Mouse (Mus musculus) lung, postnatal 0 days (tissue): ENCODE measurements around the gene Catsper4. TPM values are rescaled to one million over a fixed set of nuclear protein-coding genes. Genes with fewer than 3 reads are reported as not detected.

ENCODE experiments used
- ATAC-seq: fragments of 200-750 bp; cut with Nextera tagmentation; 2 replicates; pipeline ENCODE4 v1.8.0; 2017; ENCODE audit warnings: moderate library complexity
- DNase-seq: peaks from one replicate; pipeline ENCODE4 v3.0.0-alpha.2; 2016; ENCODE audit warnings: low spot score
- H3K27ac ChIP-seq: fragments of 300-500 bp; sonication (generic); 2 replicates; pipeline ENCODE4 v1.5.1; 2014; ENCODE audit warnings: antibody characterized with exemption, mild to moderate bottlenecking, low read length, mixed read lengths
- H3K27me3 ChIP-seq: fragments of 300-500 bp; sonication (generic); replicated peaks from 2 replicates; pipeline ENCODE4 v1.6.1; 2014; ENCODE audit warnings: low read length, mixed read lengths; ENCODE audit not compliant: insufficient read depth
- H3K36me3 ChIP-seq: fragments of 300-500 bp; sonication (generic); 2 replicates; pipeline ENCODE4 v1.6.1; 2014; ENCODE audit warnings: low read length, mixed read lengths; ENCODE audit not compliant: insufficient read depth
- H3K4me1 ChIP-seq: fragments of 300-500 bp; sonication (generic); 2 replicates; pipeline ENCODE4 v1.6.1; 2014; ENCODE audit warnings: antibody characterized with exemption, low read depth, low read length, mixed read lengths; ENCODE audit not compliant: insufficient read depth
- H3K4me2 ChIP-seq: fragments of 300-500 bp; sonication (generic); replicated peaks from 2 replicates; pipeline ENCODE4 v1.6.1; 2014; ENCODE audit warnings: low read depth, mild to moderate bottlenecking, low read length, moderate library complexity, mixed read lengths
- H3K4me3 ChIP-seq: fragments of 300-500 bp; sonication (generic); 2 replicates; pipeline ENCODE4 v1.5.1; 2014; ENCODE audit warnings: low read depth, low read length
- H3K9ac ChIP-seq: fragments of 300-500 bp; sonication (generic); replicated peaks from 2 replicates; pipeline ENCODE4 v1.6.1; 2014; ENCODE audit warnings: low read depth, mild to moderate bottlenecking
- H3K9me3 ChIP-seq: fragments of 300-500 bp; sonication (generic); 2 replicates; pipeline ENCODE4 v1.6.1; 2016; ENCODE audit warnings: low read length, mixed read lengths
- CTCF ChIP-seq: IDR thresholded peaks from 2 replicates; pipeline ENCODE4 v1.5.1; 2016; ENCODE audit warnings: antibody characterized with exemption, mild to moderate bottlenecking
- EP300 ChIP-seq: IDR thresholded peaks from 2 replicates; pipeline ENCODE4 v1.6.1; 2016; ENCODE audit warnings: antibody characterized with exemption, mild to moderate bottlenecking, control low read depth
- WGBS: fragments of 180-500 bp; shearing (Covaris S2); extraction: QIAGEN DNeasy Blood & Tissue Kit; methylation state at CpG from one replicate; pipeline ENCODE4 v1.1.7; 2014; 5-methylcytosine and 5-hydroxymethylcytosine counted together
- polyA plus RNA-seq: library from polyadenylated mRNA; unstranded; fragments of >200 nt; fragmentation: Nextera tagmentation; extraction: Ambion mirVana; gene quantifications from 2 replicates; pipeline ENCODE4 v1.2.1, GENCODE M21; 2015

Gene Catsper4
- polyA plus RNA-seq, 1 experiment from 2014 or later = 0.25 TPM

DNA sequence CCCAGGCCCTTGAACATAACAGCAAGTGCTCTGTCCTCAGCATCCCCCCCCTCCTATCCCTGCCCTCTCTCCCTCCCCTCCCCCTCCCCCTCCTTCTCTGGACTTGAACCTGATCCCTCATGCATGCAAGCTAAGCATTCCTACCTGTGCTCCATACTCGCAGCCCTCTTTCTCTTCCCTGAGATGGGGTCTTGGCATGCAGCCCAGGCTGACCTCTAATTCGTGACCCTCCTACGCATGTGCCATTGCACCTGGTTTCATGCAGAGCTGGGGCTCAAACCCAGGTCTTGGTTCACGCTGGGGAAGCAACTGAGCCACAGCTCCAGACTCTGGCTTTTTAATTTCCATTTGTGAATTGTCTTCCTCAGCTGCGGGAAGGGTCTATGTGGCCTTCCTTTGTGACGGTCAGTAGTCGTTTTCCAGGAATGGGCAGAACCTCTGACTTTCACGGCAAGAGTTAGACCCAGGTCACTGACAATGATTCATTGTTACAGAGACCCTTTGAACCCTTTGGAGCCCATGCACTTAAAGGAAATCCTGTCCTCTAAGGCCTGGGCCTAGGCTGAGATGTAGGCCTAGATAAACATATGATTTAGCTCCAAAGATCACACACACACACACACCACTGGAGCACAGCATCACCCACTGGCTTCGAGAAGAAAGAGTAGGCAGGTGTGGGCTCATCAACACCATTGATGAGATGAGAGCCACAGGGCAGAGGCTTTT lies 38.8 kb upstream of the Catsper4 start:
- H3K4me3 ChIP-seq = no peak overlapping the region
- H3K9ac ChIP-seq = no peak overlapping the region
- peak; percentile 56; the same call in 1 of the 2 replicates for TF ChIP-seq EP300
- peak; percentile 10; the same call in 1 of the 2 replicates for TF ChIP-seq CTCF
- H3K27me3 ChIP-seq = no peaks in the 10 kb centered on the region
- no peak overlapping the region for H3K27ac ChIP-seq
- 38% methylated on average over 9 of the region's 9 CpGs for WGBS
- no peaks in the 10 kb centered on the region for H3K4me1 ChIP-seq
- no peak for DNase-seq
- no peak overlapping the region for H3K4me2 ChIP-seq
- H3K36me3 ChIP-seq = no peaks in the 10 kb centered on the region
- H3K9me3 ChIP-seq = no peaks in the 10 kb centered on the region
- peak; percentile 52 for ATAC-seq

GRCm38 (mm10) chr4:134263191-134263590 lies 36.0 kb upstream of the Catsper4 start:
- Histone ChIP-seq H3K9ac (no peak overlapping the region), H3K9me3 (no peaks in the 10 kb centered on the region), H3K27me3 (no peaks in the 10 kb centered on the region), H3K36me3 (no peaks in the 10 kb centered on the region), H3K4me2 (no peak overlapping the region), H3K27ac (no peak overlapping the region), H3K4me3 (no peak overlapping the region), H3K4me1 (no peaks in the 10 kb centered on the region; the same call in 1 of the 2 replicates)
- ATAC-seq (peak; percentile 25; the same call in 1 of the 2 replicates), DNase-seq (peak; percentile 77)
- WGBS = 29% methylated on average over 6 of the region's 6 CpGs
- TF ChIP-seq CTCF = peak; percentile 88
- no peak for TF ChIP-seq EP300

DNA sequence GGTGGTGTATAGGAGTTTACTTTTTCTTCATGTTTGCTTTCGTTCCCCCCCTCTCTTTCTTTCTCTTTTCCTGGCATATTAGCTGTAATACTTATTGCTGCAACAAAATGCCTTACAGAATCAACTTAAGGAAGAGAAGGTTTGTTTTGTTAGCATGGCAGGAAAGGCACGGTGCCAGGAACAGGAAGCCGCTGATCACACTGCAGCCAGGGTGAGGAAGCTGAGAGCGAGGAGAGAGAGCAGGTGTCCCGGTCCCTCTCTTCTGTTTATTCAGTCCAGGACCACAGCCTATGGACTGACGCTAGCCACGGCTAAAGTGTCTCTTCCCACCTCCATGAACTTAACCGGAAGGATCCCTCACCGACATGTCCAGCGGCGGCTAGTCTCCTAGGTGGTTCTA lies 31.2 kb upstream of the Catsper4 start:
- Histone ChIP-seq H3K4me3 (no peak overlapping the region), H3K36me3 (no peaks in the 10 kb centered on the region), H3K27ac (no peak overlapping the region), H3K4me2 (no peak overlapping the region), H3K27me3 (peaks cover under 1% of the 10 kb centered on the region; the same call in 1 of the 2 replicates), H3K9ac (no peak overlapping the region), H3K4me1 (peaks cover 6% of the 10 kb centered on the region), H3K9me3 (no peaks in the 10 kb centered on the region)
- ATAC-seq (0 out of 2 replicates have a peak, but pooled peaks have one; percentile 19), DNase-seq (peak; percentile 51)
- WGBS = 32% methylated on average over 11 of the region's 11 CpGs
- TF ChIP-seq EP300 = no peak
- no peak for TF ChIP-seq CTCF

DNA sequence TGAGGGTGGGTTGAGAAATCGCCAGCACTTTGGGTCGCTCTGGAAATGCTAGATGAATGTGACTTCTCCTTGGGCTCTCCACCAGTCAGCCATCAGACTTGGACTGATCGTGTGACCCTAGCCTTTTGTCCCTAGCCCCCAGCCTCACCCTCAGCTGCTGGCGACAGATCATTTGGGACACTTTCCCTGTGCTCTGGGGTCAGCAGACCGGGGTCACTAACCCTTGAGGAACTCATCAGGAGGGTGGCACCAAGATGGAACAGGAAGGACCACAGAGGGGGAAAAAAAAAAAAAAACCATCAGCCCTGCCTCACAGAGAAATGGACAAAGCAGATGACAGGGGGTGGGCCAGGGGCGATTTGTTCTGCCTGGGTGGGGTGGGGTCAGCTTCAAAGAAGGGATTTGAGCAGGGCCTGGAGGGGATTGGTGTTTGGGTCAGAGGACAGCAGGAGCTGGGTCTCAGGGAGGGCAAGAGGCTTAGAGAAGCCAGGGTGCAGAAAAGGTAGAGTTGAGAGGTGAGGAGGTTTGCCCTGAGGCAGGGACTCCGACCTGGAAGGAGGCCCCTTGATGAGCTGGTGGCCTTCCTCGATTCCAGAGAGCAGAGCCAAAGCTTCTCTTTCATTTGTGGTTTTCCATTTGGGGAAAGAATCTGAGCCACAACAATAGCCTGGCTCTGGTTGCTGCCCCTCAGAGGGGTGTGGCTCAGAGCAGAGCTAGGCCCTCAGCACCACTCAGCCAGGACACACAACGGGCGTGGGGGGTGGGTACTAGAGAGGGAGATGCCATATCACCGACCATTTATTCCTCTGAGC lies 30.2 kb upstream of the Catsper4 start:
- H3K9me3 ChIP-seq = no peaks in the 10 kb centered on the region
- TF ChIP-seq CTCF = no peak
- TF ChIP-seq EP300 = no peak
- DNase-seq (no peak), ATAC-seq (peak; percentile 29; the same call in 1 of the 2 replicates)
- no peaks in the 10 kb centered on the region for H3K36me3 ChIP-seq
- no peak overlapping the region for H3K4me3 ChIP-seq
- peaks cover 5% of the 10 kb centered on the region for H3K27me3 ChIP-seq
- 32% methylated on average over 11 of the region's 11 CpGs for WGBS
- no peak overlapping the region for H3K4me2 ChIP-seq
- peak overlapping the region; percentile 6; the same call in 1 of the 2 replicates for H3K27ac ChIP-seq
- H3K4me1 ChIP-seq = peaks cover 6% of the 10 kb centered on the region
- no peak overlapping the region for H3K9ac ChIP-seq

DNA sequence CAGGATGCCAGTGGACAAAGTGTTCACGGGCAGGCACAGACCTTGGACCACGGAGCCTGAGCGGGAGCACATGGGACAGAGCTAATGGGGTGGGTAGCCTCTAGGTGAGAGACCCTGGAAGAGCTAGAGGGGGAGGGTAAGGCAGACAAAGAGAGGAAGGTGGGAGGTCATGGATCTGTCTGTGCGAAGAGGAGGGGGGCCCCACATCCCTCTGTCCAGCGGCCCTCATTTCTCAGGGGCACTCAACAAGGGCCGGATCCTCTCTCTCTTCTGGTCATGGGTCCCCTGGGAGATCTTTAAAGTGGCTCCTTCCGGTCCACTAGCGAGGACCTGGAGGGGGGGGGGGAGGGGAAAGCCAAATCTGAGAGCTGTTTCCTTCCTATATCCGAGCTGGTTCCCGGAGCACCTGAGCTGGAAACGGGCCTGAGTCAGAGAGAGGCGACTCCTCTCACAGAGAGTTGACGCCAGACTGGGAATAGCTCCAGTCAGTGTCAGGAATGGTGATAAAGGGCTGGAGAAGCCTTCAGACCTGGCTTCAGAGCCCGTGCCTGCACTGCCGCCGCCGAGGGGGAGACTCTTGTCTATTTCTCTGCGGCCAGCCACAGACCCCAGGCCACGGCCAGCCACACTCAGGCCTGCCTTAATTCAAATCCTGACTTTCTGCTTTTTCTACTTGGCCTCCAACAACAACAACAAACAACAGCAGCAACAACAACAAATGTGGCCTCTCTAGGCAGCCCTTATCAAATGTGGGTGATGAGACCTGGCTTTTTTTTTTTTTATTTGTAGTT lies 29.4 kb upstream of the Catsper4 start:
- H3K4me2 ChIP-seq = no peak overlapping the region
- no peak overlapping the region for H3K9ac ChIP-seq
- peak overlapping the region; percentile 51 for H3K27ac ChIP-seq
- ATAC-seq (peak; percentile 13; the same call in 1 of the 2 replicates), DNase-seq (no peak)
- peaks cover 12% of the 10 kb centered on the region for H3K4me1 ChIP-seq
- no peaks in the 10 kb centered on the region for H3K9me3 ChIP-seq
- no peaks in the 10 kb centered on the region for H3K36me3 ChIP-seq
- TF ChIP-seq EP300 = no peak
- no peak for TF ChIP-seq CTCF
- 22% methylated on average over 16 of the region's 19 CpGs for WGBS
- no peak overlapping the region for H3K4me3 ChIP-seq
- peaks cover 13% of the 10 kb centered on the region for H3K27me3 ChIP-seq
